Mouse (Mus musculus) limb, embryonic 10.5 days (tissue): ENCODE measurements at regions not wholly inside any gene's neighbourhood (a gene's known extent, or its start where the extent isn't known, plus 50 kb on each side); places are given as distances from the start of the nearest gene placed in this dataset.

Source experiments
- DNase-seq: peaks from one replicate; pipeline ENCODE4 v3.0.0-alpha.2; 2017; ENCODE audit warnings: low spot score
- H3K27ac ChIP-seq: fragments of 300-500 bp; sonication (generic); 2 replicates; pipeline ENCODE4 v1.5.1; 2016; ENCODE audit warnings: mild to moderate bottlenecking
- H3K27me3 ChIP-seq: fragments of 300-500 bp; sonication (generic); 2 replicates; pipeline ENCODE4 v1.6.1; 2016; ENCODE audit warnings: low read depth, mild to moderate bottlenecking; ENCODE audit not compliant: poor library complexity, severe bottlenecking
- H3K36me3 ChIP-seq: fragments of 300-500 bp; sonication (generic); 2 replicates; pipeline ENCODE4 v1.6.1; 2016; ENCODE audit warnings: mild to moderate bottlenecking, moderate library complexity
- H3K4me1 ChIP-seq: fragments of 300-500 bp; sonication (generic); 2 replicates; pipeline ENCODE4 v1.6.1; 2016
- H3K4me3 ChIP-seq: fragments of 300-500 bp; sonication (generic); 2 replicates; pipeline ENCODE4 v1.5.1; 2016; ENCODE audit warnings: mild to moderate bottlenecking, moderate library complexity
- H3K9me3 ChIP-seq: fragments of 300-500 bp; sonication (generic); replicated peaks from 2 replicates; pipeline ENCODE4 v1.6.1; 2016; ENCODE audit warnings: mild to moderate bottlenecking
- WGBS: fragments of 180-500 bp; shearing (Covaris S2); methylation state at CpG from one replicate; pipeline ENCODE4 v1.1.7; 2016; 5-methylcytosine and 5-hydroxymethylcytosine counted together

DNA sequence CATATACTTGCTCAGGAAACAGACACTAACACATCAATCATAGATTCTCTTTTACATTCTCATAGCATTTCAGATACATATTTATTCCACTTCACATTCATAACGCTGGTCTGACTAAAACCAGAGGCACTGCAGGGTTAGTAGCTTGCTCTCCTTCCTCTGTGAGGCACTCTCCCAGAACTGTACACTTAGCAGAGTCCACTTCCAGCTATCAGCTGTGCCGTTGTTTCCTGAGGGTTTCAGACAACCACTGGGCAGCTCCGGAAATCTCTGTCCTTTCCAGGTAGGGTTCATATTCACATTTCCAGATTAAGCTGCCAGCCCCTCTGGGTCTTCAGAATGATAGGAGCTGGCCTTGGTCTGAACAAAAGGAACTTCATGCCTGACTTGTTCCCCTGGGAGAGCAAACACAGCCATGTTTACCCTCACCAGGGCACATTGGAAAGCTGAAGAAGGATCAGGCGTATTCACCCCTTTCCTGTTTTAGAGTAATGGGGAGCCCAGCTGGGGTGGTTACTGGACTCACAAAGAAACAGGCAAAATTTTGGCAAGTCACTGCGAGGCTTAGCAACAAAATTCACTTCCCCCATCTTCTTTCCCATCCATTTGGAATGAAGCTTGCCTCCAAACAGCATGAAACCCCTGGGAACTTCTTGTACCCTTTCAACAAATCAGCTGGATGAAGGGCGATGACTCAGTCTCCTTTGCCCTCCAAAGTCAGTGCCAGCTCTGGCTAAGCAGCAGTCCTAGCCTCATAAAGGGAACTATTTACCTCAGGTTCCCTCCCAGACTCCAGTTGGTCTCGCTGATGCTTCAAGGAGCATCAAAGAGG lies 622.0 kb downstream of the Sqor start:
- Histone ChIP-seq H3K4me1 (peaks cover 5% of the 10 kb centered on the region; the same call in 1 of the 2 replicates), H3K9me3 (no peaks in the 10 kb centered on the region), H3K4me3 (no peak overlapping the region), H3K36me3 (no peaks in the 10 kb centered on the region), H3K27ac (no peak overlapping the region), H3K27me3 (no peaks in the 10 kb centered on the region)
- no peak for DNase-seq
- WGBS: 81% methylated on average over 7 of the region's 7 CpGs

DNA sequence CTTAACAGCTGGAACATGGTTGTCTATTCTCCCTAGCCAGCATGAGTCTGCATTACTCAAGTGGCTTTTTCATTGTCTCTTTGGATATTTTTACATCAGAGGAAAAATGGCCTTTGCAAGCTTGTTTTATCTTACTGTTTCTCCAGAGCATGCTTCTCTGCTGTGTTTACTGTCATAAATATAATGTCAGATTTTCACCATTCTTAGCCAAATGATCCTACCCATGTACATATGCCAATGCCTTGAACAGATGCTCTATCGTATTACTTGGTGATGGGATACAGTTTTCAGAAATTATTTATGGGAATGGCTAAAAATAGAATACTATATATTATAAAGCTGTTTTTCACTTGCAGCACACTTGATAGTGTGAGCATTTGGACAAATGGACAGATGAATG lies 625.9 kb downstream of the Sqor start:
- no peaks in the 10 kb centered on the region for H3K9me3 ChIP-seq
- no peaks in the 10 kb centered on the region for H3K4me1 ChIP-seq
- no peak for DNase-seq
- H3K27ac ChIP-seq: no peak overlapping the region
- no peaks in the 10 kb centered on the region for H3K36me3 ChIP-seq
- H3K27me3 ChIP-seq: no peaks in the 10 kb centered on the region
- H3K4me3 ChIP-seq: no peak overlapping the region
- 93% methylated on average over 1 of the region's 1 CpGs for WGBS

DNA sequence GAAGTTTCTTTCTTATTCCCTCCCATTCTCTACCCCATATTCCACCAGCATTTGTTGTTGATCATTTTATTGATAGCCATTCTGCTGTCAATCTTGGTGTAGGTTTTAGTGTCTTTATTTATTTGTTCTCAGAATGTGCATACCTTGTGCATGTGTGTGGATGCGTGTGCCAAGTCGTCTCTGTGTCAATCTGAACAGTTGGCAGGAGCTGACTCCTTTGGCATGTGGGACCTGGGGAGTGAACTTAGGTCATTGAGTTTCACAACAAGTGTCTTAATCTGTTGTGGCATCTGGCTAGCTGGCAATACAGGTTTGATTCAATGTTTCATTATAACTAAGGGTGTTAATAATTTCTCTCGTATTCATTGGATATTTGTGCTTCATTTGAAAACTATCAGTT lies 629.3 kb downstream of the Sqor start:
- H3K27me3 ChIP-seq: no peaks in the 10 kb centered on the region
- H3K36me3 ChIP-seq: no peaks in the 10 kb centered on the region
- DNase-seq: no peak
- H3K4me1 ChIP-seq: no peaks in the 10 kb centered on the region
- H3K27ac ChIP-seq: no peak overlapping the region
- H3K9me3 ChIP-seq: no peaks in the 10 kb centered on the region
- no peak overlapping the region for H3K4me3 ChIP-seq
- WGBS: 93% methylated on average over 3 of the region's 3 CpGs

DNA sequence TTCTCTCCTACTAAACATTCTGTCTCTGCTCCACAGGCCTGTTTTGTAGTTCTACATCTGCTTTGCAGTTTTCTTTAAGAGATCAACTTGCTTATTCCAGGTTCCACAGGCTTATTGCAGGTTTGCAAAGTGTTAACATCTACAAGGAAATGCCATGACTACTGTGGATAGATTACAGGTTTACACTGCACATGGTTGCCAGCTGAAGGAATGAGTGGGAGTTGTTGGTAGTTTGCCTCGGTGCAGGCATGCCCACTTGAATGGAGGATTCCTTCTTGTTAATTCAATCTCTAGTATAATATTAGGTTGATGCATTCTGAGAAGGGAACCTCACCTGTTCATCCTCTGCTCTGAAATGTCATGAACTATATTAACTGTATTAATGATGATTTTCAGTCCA lies 632.5 kb downstream of the Sqor start:
- no peak for DNase-seq
- Histone ChIP-seq H3K9me3 (no peaks in the 10 kb centered on the region), H3K27ac (no peak overlapping the region), H3K4me1 (no peaks in the 10 kb centered on the region), H3K36me3 (no peaks in the 10 kb centered on the region), H3K27me3 (no peaks in the 10 kb centered on the region), H3K4me3 (no peak overlapping the region)
- 93% methylated on average over 1 of the region's 1 CpGs for WGBS

DNA sequence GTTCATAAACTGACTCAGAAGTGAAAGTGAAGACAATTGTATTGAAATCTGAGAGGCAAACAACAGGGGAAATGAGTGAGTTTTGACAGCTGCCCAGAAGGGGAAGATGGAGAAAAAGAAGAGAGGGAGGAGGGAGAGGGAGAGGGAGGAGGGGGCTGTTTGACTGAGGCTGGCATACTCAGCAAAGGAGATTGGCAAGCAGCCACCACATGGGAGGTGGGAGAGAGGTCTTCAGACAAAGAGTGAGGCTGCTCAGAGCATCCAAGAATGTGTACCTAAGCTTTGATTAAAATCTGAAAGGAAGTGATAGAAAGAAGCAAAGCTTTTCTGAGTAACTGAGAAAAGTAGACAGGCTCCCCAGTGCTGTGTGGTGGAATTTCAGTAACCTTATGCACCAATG lies 636.0 kb downstream of the Sqor start:
- H3K9me3 ChIP-seq: no peaks in the 10 kb centered on the region
- H3K27ac ChIP-seq: no peak overlapping the region
- H3K36me3 ChIP-seq: no peaks in the 10 kb centered on the region
- no peaks in the 10 kb centered on the region for H3K27me3 ChIP-seq
- H3K4me3 ChIP-seq: no peak overlapping the region
- DNase-seq: no peak
- H3K4me1 ChIP-seq: no peaks in the 10 kb centered on the region

DNA sequence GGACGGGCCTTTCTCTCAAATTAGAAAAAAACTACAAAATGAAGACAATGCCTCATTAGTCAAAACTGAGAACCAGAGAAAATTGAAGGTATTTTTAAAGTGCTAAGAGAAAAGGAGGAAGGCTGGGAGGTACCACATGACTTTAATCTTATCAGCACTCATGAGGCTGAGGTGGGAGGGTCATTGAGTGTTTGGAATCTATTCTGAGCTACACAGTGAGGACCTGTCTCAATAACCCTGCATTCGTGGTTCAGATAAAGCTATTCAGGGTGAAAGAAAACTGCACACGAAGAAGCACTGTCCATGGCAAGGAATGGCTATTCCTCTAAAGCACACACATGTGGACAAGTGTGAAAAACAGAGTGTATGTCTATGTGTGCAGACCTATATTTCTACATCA lies 644.0 kb downstream of the Sqor start:
- Histone ChIP-seq H3K36me3 (no peaks in the 10 kb centered on the region), H3K4me1 (no peaks in the 10 kb centered on the region), H3K4me3 (no peak overlapping the region), H3K9me3 (no peaks in the 10 kb centered on the region), H3K27ac (no peak overlapping the region), H3K27me3 (no peaks in the 10 kb centered on the region)
- WGBS: 83% methylated on average over 3 of the region's 3 CpGs
- no peak for DNase-seq

DNA sequence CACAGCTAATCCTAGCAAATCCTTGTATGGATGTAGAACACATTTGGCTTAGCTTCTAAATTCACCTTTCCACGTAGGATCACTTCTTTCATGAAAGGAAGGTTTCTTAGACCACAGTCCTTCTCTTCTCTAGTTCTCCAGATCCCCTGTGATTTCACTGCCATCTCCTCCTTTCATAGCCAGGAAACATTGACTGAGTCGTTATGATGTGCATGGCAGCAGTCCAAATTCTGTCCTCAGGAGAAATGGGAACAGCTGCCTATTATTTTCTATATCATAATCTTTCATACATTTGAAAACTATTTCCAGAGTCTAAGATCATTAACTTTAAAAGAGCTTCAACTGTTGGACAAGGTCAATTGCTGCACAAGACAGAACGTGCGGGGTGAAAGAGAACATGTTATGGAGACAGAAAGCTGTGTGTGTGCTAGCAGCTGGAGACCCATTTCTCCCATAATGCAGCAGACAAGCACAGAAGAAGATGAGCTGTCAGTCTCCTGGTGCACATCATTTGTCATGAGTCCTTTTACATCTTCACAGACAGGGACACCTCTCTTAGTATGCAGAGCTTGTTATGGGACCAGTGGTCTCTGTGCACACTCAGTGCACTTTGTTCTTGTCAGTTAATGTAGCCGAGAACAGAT lies 631.6 kb upstream of the Sema6d start:
- WGBS: 88% methylated on average over 5 of the region's 5 CpGs
- no peaks in the 10 kb centered on the region for H3K9me3 ChIP-seq
- no peak overlapping the region for H3K4me3 ChIP-seq
- H3K27me3 ChIP-seq: no peaks in the 10 kb centered on the region
- H3K36me3 ChIP-seq: no peaks in the 10 kb centered on the region
- no peaks in the 10 kb centered on the region for H3K4me1 ChIP-seq
- H3K27ac ChIP-seq: no peak overlapping the region
- DNase-seq: no peak

DNA sequence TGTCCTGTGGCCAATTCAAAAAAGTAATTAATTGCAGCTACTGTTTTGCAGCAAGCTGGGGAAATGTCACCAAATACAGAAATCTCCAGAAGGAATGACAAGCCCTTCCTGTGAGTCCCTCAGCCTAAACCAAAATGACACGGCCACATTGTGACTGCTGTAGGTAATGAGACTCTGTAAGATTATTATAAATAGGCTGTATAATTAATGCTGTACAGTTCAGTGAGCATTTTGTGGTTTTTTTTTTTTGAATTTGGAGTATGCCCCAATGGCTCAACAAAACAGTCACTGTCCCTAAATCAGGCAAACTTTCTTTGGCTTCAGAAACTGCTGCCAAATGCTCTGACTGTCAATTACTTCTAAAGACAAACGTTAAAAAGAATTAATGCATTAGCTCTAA lies 615.9 kb upstream of the Sema6d start:
- no peak overlapping the region for H3K4me3 ChIP-seq
- 81% methylated on average over 2 of the region's 2 CpGs for WGBS

DNA sequence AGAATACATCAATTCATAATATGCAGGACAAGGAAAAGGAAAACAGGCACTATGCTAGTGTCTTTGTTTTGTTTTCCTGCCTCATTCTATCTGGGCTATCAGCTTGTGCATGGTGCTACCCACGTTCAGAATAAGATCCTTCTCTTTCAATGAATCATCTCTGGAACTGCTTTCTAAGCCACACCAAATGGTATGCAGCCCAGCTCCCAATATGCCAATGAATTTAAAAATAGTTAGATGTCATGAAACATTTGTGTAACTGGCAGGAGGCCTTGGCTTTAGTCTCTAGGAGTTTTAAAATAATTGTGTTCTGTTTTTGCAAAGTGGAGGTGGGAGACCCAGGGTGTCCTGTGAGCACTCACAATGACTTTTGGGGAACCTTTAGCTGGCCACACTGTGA lies 603.1 kb upstream of the Sema6d start:
- DNase-seq: no peak
- WGBS: 65% methylated on average over 1 of the region's 1 CpGs
- Histone ChIP-seq H3K9me3 (no peaks in the 10 kb centered on the region), H3K27me3 (no peaks in the 10 kb centered on the region), H3K27ac (no peak overlapping the region), H3K4me3 (no peak overlapping the region), H3K4me1 (no peaks in the 10 kb centered on the region), H3K36me3 (no peaks in the 10 kb centered on the region)

More for the DNA sequence above, 615.9 kb upstream of the Sema6d start:
- Histone ChIP-seq H3K9me3 (no peaks in the 10 kb centered on the region), H3K27ac (no peak overlapping the region), H3K27me3 (no peaks in the 10 kb centered on the region), H3K36me3 (no peaks in the 10 kb centered on the region), H3K4me1 (no peaks in the 10 kb centered on the region)
- DNase-seq: no peak

DNA sequence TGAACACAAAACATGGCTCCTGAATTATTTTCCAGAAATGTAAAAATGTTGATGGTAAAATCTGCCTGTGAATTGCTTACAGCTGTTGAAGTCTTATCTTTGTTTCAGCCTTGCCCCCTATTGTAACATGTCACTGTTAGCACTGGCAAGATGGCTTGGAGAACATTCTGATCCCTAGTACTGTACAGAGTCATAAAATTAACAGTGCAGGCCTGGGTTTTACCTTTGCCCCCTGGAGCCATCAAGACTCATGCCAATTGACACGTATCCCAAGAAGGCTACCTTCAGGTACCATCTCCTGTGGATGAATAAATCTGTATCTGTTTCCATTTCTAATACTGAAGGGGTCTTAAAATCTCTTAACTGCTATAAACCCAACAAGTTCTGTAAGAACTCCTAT lies 583.6 kb upstream of the Sema6d start:
- H3K27ac ChIP-seq: no peak overlapping the region
- no peak for DNase-seq
- no peaks in the 10 kb centered on the region for H3K4me1 ChIP-seq
- H3K9me3 ChIP-seq: no peaks in the 10 kb centered on the region
- H3K27me3 ChIP-seq: no peaks in the 10 kb centered on the region
- no peaks in the 10 kb centered on the region for H3K36me3 ChIP-seq
- no peak overlapping the region for H3K4me3 ChIP-seq
- WGBS: 83% methylated on average over 1 of the region's 1 CpGs

DNA sequence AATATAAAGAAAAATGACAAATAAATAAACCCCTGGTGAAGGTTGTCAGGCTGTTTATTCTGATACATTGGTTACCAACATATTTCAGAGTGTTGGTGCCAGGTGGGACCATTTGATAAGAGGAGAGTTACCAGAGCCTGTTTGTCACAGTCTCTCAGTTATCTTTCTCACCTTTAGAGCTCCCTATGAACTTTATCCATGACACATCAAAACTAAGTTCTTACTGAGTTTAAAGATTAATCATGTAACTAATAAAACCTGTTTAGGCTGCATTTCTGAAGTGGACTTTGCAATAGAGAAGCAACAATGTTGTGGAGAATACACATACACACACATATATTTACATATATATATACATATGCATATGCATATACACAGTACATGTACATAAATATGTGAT lies 582.7 kb upstream of the Sema6d start:
- Histone ChIP-seq H3K4me3 (no peak overlapping the region), H3K27ac (no peak overlapping the region), H3K36me3 (no peaks in the 10 kb centered on the region), H3K27me3 (no peaks in the 10 kb centered on the region), H3K9me3 (no peaks in the 10 kb centered on the region), H3K4me1 (no peaks in the 10 kb centered on the region)
- no peak for DNase-seq

DNA sequence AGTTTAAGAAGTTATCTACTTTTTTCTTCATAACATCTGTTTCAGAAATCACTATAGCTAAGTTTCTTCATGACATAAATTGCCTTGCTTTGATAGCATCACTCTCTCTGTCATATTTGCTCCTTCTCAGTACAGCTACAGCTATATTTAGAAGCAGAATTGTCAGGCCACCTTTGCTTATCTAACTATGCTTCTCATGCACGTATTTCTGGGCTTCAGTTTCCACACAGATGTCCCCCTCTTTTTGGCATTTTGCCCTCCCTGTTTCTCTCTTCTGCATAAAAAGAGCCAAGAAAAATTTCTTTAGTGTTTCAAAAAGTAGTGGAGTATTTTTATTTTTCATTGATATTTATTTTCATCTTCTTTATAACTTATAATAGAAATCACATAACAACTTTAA lies 560.9 kb upstream of the Sema6d start:
- WGBS: 87% methylated on average over 1 of the region's 1 CpGs
- no peak for DNase-seq
- Histone ChIP-seq H3K4me1 (no peaks in the 10 kb centered on the region), H3K27ac (no peak overlapping the region), H3K36me3 (no peaks in the 10 kb centered on the region), H3K27me3 (no peaks in the 10 kb centered on the region), H3K4me3 (no peak overlapping the region), H3K9me3 (no peaks in the 10 kb centered on the region)

DNA sequence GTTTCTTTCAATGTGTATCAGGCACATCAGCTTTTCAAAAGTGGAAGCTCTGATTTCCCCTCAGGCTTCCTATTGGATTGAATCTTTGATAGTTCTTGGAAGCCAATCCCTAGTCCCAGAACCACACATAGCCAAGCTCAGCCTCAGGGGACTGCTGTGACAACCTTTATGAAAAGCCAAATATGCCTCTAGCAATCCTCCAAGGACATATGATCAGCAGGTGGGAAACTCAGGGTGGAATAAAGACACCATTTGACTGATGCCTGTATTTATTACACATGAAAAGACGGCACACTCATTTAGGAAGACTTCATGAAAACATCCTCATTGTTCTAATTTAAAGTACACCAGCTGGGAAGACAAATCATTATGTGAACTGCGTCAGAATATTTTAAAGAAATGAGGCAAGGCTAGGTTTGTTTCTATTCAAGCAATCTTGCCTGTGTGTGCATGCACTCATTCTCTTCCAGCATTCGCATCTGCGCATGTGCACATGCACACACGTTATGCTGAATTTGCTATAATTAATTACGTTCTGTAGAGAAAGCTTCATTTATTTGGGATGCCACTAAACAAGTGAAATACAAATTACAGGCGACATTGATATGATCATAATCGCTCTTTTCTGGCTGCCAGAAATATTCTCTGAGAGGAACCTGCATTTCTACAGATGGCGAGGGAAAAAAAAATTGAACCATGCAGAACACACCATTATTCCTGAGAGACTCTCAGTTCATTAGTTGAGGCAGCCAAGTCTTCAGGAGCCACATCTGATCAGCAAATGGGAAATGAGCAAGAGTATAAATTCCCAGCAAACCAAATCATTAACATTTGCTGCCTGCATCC lies 556.6 kb upstream of the Sema6d start:
- Histone ChIP-seq H3K4me3 (no peak overlapping the region), H3K27ac (no peak overlapping the region), H3K36me3 (no peaks in the 10 kb centered on the region), H3K27me3 (no peaks in the 10 kb centered on the region), H3K4me1 (no peaks in the 10 kb centered on the region), H3K9me3 (no peaks in the 10 kb centered on the region)
- no peak for DNase-seq
- WGBS: 85% methylated on average over 9 of the region's 9 CpGs
